Mouse (Mus musculus) heart, embryonic 14.5 days (tissue): ENCODE measurements around the gene Zfp868. TPM values are rescaled to one million over a fixed set of nuclear protein-coding genes. Genes with fewer than 3 reads are reported as not detected.
"Not testable (repeated sequence)": the region's sequence is repeated elsewhere in the genome, so short reads cannot be mapped to it uniquely, and the experiment has no call there.

Source experiments
- ATAC-seq: fragments of 200-750 bp; cut with Nextera tagmentation; 2 replicates; pipeline ENCODE4 v1.8.0; 2017; ENCODE audit warnings: low read depth, moderate TSS enrichment; ENCODE audit not compliant: insufficient number of reproducible peaks, insufficient read depth, low FRiP score
- H3K27ac ChIP-seq, 2 experiments: fragments of 200-500 bp in 1 of 2; fragments of 300-500 bp in 1 of 2; sonication (generic) in 1 of 2; replicated peaks in 1 of 2; 2 replicates each; pipeline ENCODE4 v1.5.1; 2012 to 2014; ENCODE audit warnings: low read depth in 2 of 2, low read length in 2 of 2, control low read depth in 1 of 2, mild to moderate bottlenecking in 1 of 2, mixed read lengths in 1 of 2; ENCODE audit not compliant: control insufficient read depth in 1 of 2, insufficient read depth in 1 of 2
- H3K27me3 ChIP-seq: fragments of 300-500 bp; sonication (generic); 2 replicates; pipeline ENCODE4 v1.6.1; 2014; ENCODE audit warnings: mild to moderate bottlenecking, low read length, control low read depth; ENCODE audit not compliant: control insufficient read depth, insufficient read depth
- H3K36me3 ChIP-seq: fragments of 300-500 bp; sonication (generic); 2 replicates; pipeline ENCODE4 v1.6.1; 2014; ENCODE audit warnings: mild to moderate bottlenecking, control low read depth, low read length, mixed read lengths; ENCODE audit not compliant: control insufficient read depth, insufficient read depth
- H3K4me1 ChIP-seq, 2 experiments: fragments of 200-500 bp in 1 of 2; fragments of 300-500 bp in 1 of 2; sonication (generic) in 1 of 2; 2 replicates each; pipeline ENCODE4 v1.6.1; 2012 to 2014; ENCODE audit warnings: low read length in 2 of 2, control low read depth in 1 of 2, mixed read lengths in 1 of 2; ENCODE audit not compliant: control insufficient read depth in 2 of 2, insufficient read depth in 2 of 2
- H3K4me2 ChIP-seq: fragments of 300-500 bp; sonication (generic); 2 replicates; pipeline ENCODE4 v1.6.1; 2014; ENCODE audit warnings: mild to moderate bottlenecking, low read length
- H3K4me3 ChIP-seq, 2 experiments: fragments of 200-500 bp in 1 of 2; fragments of 300-500 bp in 1 of 2; sonication (generic) in 1 of 2; 2 replicates each; pipeline ENCODE4 v1.5.1; 2012 to 2014; ENCODE audit warnings: low read length in 2 of 2, mild to moderate bottlenecking in 2 of 2, control low read depth in 1 of 2, low read depth in 1 of 2, moderate library complexity in 1 of 2; ENCODE audit not compliant: control insufficient read depth in 1 of 2, insufficient read depth in 1 of 2
- H3K9ac ChIP-seq: fragments of 300-500 bp; sonication (generic); 2 replicates; pipeline ENCODE4 v1.6.1; 2014; ENCODE audit warnings: mild to moderate bottlenecking, low read length
- H3K9me3 ChIP-seq: fragments of 300-500 bp; sonication (generic); 2 replicates; pipeline ENCODE4 v1.6.1; 2016; ENCODE audit warnings: low read length, control low read depth; ENCODE audit not compliant: control insufficient read depth
- WGBS: fragments of 180-500 bp; shearing (Covaris S2); extraction: QIAGEN DNeasy Blood & Tissue Kit; methylation state at CpG from one replicate; pipeline ENCODE4 v1.1.7; 2014; 5-methylcytosine and 5-hydroxymethylcytosine counted together
- polyA plus RNA-seq: library from polyadenylated mRNA; unstranded; fragments of >200 nt; fragmentation: Nextera tagmentation; extraction: Ambion mirVana; gene quantifications from 2 replicates; pipeline ENCODE4 v1.2.1, GENCODE M21; 2014

Zfp868 gene
- 14.1 and 15.7 TPM in 2 replicates for polyA plus RNA-seq

- peak; percentile 100 for ATAC-seq
- Histone ChIP-seq H3K4me3 (peak within 1 kb of the TSS; percentile 64 to 92), H3K27me3 (no peaks in the 10 kb centered on the region), H3K27ac (peak within 1 kb of the TSS; percentile 97 to 99), H3K4me1 (peaks cover 2 to 9% of the 10 kb centered on the region in 2 experiments; a peak in 3 of 4 replicates), H3K9me3 (no peaks in the 10 kb centered on the region), H3K9ac (peak within 1 kb of the TSS; percentile 79), H3K36me3 (no peaks in the 10 kb centered on the region), H3K4me2 (peak within 1 kb of the TSS; percentile 73)
- under 1% methylated on average over 37 of the region's 41 CpGs for WGBS
Observed at GRCm38 (mm10) chr8:69625095-69625789, at the start of gene Zfp868. Gene Zfp868 (minus strand): TSS chr8:69625548.

- H3K9me3 ChIP-seq, H3K4me1 ChIP-seq, H3K4me3 ChIP-seq, ATAC-seq, H3K27me3 ChIP-seq, H3K27ac ChIP-seq, H3K4me2 ChIP-seq, H3K9ac ChIP-seq: not testable (repeated sequence)
- 71% methylated on average over 2 of the region's 2 CpGs for WGBS
- H3K36me3 ChIP-seq, result peaks cover 19% of the 10 kb centered on the region
Observed at GRCm38 (mm10) chr8:69665051-69665450, 39.7 kb upstream of the Zfp868 start.

- no peak overlapping the region for H3K4me2 ChIP-seq
- H3K9ac ChIP-seq, result no peak overlapping the region
- H3K27ac ChIP-seq, result no peak overlapping the region
- H3K27me3 ChIP-seq, result no peaks in the 10 kb centered on the region
- H3K4me3 ChIP-seq, result no peak overlapping the region
- H3K36me3 ChIP-seq, result peaks cover 22% of the 10 kb centered on the region
- H3K9me3 ChIP-seq, result peaks cover 5% of the 10 kb centered on the region; the same call in 1 of the 2 replicates
- ATAC-seq, result no peak
- no peaks in the 10 kb centered on the region for H3K4me1 ChIP-seq
Observed at GRCm38 (mm10) chr8:69661294-69661693, 35.9 kb upstream of the Zfp868 start.

GRCm38 (mm10) chr8:69654358-69654981 lies 29.1 kb upstream of the Zfp868 start, which contains the start of gene Zfp964:
Gene Zfp964 (plus strand): TSS chr8:69654479.
- H3K4me1 ChIP-seq, result no peaks in the 10 kb centered on the region
- no peaks in the 10 kb centered on the region for H3K27me3 ChIP-seq
- H3K9me3 ChIP-seq, result peaks cover 1% of the 10 kb centered on the region; the same call in 1 of the 2 replicates
- H3K36me3 ChIP-seq, result 0 out of 2 replicates have a peak, but pooled peaks cover under 1% of the 10 kb centered on the region
- ATAC-seq, result peak; percentile 98
- H3K4me3 ChIP-seq, result peak within 1 kb of the TSS; percentile 61 to 63
- H3K27ac ChIP-seq, result peak within 1 kb of the TSS; percentile 70 to 93
- peak within 1 kb of the TSS; percentile 97 for H3K4me2 ChIP-seq
- under 1% methylated on average over 55 of the region's 55 CpGs for WGBS
- peak within 1 kb of the TSS; percentile 84 for H3K9ac ChIP-seq

GRCm38 (mm10) chr8:69653808-69654357 lies 28.5 kb upstream of the Zfp868 start:
- Histone ChIP-seq H3K4me3 (peak overlapping the region in 1 of 2 experiments; percentile 63; a peak in 3 of 4 replicates), H3K9me3 (no peaks in the 10 kb centered on the region), H3K4me1 (no peaks in the 10 kb centered on the region), H3K9ac (peak overlapping the region; percentile 84), H3K27me3 (no peaks in the 10 kb centered on the region), H3K27ac (no peak overlapping the region), H3K4me2 (peak overlapping the region; percentile 97), H3K36me3 (no peaks in the 10 kb centered on the region)
- 46% methylated on average over 10 of the region's 10 CpGs for WGBS
- ATAC-seq, result no peak

- Histone ChIP-seq H3K4me3 (no peak overlapping the region), H3K9ac (no peak overlapping the region), H3K4me2 (no peak overlapping the region), H3K36me3 (peaks cover 53% of the 10 kb centered on the region), H3K27me3 (no peaks in the 10 kb centered on the region), H3K27ac (no peak overlapping the region), H3K9me3 (no peaks in the 10 kb centered on the region), H3K4me1 (no peaks in the 10 kb centered on the region)
- peak; percentile 39; the same call in 1 of the 2 replicates for ATAC-seq
- 86% methylated on average over 1 of the region's 1 CpGs for WGBS
Observed at GRCm38 (mm10) chr8:69618078-69618477, 7.3 kb downstream of the Zfp868 start.

- Histone ChIP-seq H3K4me3 (no peak overlapping the region), H3K9ac (no peak overlapping the region), H3K4me2 (no peak overlapping the region), H3K4me1 (no peaks in the 10 kb centered on the region), H3K27ac (no peak overlapping the region), H3K27me3 (no peaks in the 10 kb centered on the region), H3K36me3 (peaks cover 85% of the 10 kb centered on the region), H3K9me3 (no peaks in the 10 kb centered on the region)
- no peak for ATAC-seq
- WGBS, result 63% methylated on average over 2 of the region's 2 CpGs
Observed at GRCm38 (mm10) chr8:69614687-69615086, 10.7 kb downstream of the Zfp868 start.
